Mouse (Mus musculus) kidney, adult 2 months (tissue): ENCODE results near the gene Cbr2.

Experiments
- CTCF ChIP-seq: fragments of 200-500 bp; conservative IDR thresholded peaks from 2 replicates; pipeline ENCODE4 v1.5.1; 2011; ENCODE audit warnings: low read depth, mild to moderate bottlenecking, control low read depth, low read length, moderate library complexity, mixed read lengths; ENCODE audit not compliant: insufficient read depth, insufficient read length
- POLR2A ChIP-seq: fragments of 200-500 bp; IDR thresholded peaks from one replicate; pipeline ENCODE4 v1.6.1; 2011; ENCODE audit warnings: low read depth, low read length, control low read depth

GRCm38 (mm10) chr11:120693461-120693860, 38.5 kb downstream of the Cbr2 start:
- TF ChIP-seq POLR2A (no peak), CTCF (no peak)
